Mouse (Mus musculus) intestine, embryonic 14.5 days (tissue): ENCODE measurements around the gene 3110082I17Rik. TPM values are rescaled to one million over a fixed set of nuclear protein-coding genes. Genes with fewer than 3 reads are reported as not detected.

Experiments used
- ATAC-seq: fragments of 200-750 bp; cut with Nextera tagmentation; replicated peaks from 2 replicates; pipeline ENCODE4 v1.8.0; 2017; ENCODE audit warnings: low read depth, moderate number of reproducible peaks, moderate TSS enrichment, moderate library complexity; ENCODE audit not compliant: low FRiP score, low TSS enrichment
- DNase-seq: peaks from one replicate; pipeline ENCODE4 v3.0.0-alpha.2; 2018; ENCODE audit warnings: low spot score
- H3K27ac ChIP-seq: fragments of 300-500 bp; sonication (generic); 2 replicates; pipeline ENCODE4 v1.5.1; 2014; ENCODE audit warnings: low read depth, mild to moderate bottlenecking, control low read depth
- H3K27me3 ChIP-seq: fragments of 300-500 bp; sonication (generic); replicated peaks from 2 replicates; pipeline ENCODE4 v1.6.1; 2014; ENCODE audit warnings: low read length, control low read depth; ENCODE audit not compliant: control insufficient read depth, insufficient read depth
- H3K36me3 ChIP-seq: fragments of 300-500 bp; sonication (generic); 2 replicates; pipeline ENCODE4 v1.6.1; 2014; ENCODE audit warnings: low read length, control low read depth; ENCODE audit not compliant: control insufficient read depth, insufficient read depth
- H3K4me1 ChIP-seq: fragments of 300-500 bp; sonication (generic); replicated peaks from 2 replicates; pipeline ENCODE4 v1.6.1; 2014; ENCODE audit warnings: low read length, control low read depth, mixed read lengths; ENCODE audit not compliant: control insufficient read depth, insufficient read depth
- H3K4me2 ChIP-seq: fragments of 300-500 bp; sonication (generic); 2 replicates; pipeline ENCODE4 v1.6.1; 2014; ENCODE audit warnings: low read length
- H3K4me3 ChIP-seq: fragments of 300-500 bp; sonication (generic); 2 replicates; pipeline ENCODE4 v1.5.1; 2014; ENCODE audit warnings: low read depth, low read length, control low read depth, mixed read lengths
- H3K9ac ChIP-seq: fragments of 300-500 bp; sonication (generic); 2 replicates; pipeline ENCODE4 v1.6.1; 2014; ENCODE audit warnings: mild to moderate bottlenecking, low read length
- H3K9me3 ChIP-seq: fragments of 300-500 bp; sonication (generic); 2 replicates; pipeline ENCODE4 v1.6.1; 2016; ENCODE audit warnings: low read length, control low read depth; ENCODE audit not compliant: control insufficient read depth
- WGBS: fragments of 180-500 bp; shearing (Covaris S2); extraction: QIAGEN DNeasy Blood & Tissue Kit; methylation state at CpG from one replicate; pipeline ENCODE4 v1.1.7; 2014; 5-methylcytosine and 5-hydroxymethylcytosine counted together
- polyA plus RNA-seq: library from polyadenylated mRNA; unstranded; fragments of >200 nt; fragmentation: Nextera tagmentation; extraction: Ambion mirVana; gene quantifications from 2 replicates; pipeline ENCODE4 v1.2.1, GENCODE M21; 2014

The 3110082I17Rik gene
- polyA plus RNA-seq, 1 experiment from 2014 or later: 44.4 TPM

DNA sequence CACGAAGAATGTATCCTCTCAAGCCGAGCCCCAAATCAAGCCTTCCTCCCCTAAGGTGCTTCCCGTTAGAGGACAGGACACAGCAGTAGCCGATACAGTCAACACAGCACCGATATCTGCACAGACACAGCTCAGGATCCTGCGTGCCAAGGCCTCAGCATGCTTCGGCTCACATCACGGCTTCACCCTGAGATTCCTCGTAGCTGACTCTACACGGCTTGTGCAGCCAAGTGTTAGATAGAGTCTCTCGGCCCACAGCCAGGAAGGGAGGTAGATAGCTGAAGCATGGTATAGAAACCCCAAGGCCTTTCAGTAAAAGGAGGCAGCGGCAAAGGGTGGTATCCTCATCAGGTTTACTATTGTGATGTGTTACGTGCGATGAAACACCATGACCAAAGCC lies 60.3 kb downstream of the 3110082I17Rik start:
- no peak for DNase-seq
- no peak overlapping the region for H3K4me3 ChIP-seq
- H3K9me3 ChIP-seq: no peaks in the 10 kb centered on the region
- no peaks in the 10 kb centered on the region for H3K27me3 ChIP-seq
- ATAC-seq: no peak
- H3K4me1 ChIP-seq: no peaks in the 10 kb centered on the region
- no peak overlapping the region for H3K27ac ChIP-seq
- WGBS: 88% methylated on average over 14 of the region's 14 CpGs
- H3K9ac ChIP-seq: no peak overlapping the region
- no peak overlapping the region for H3K4me2 ChIP-seq
- H3K36me3 ChIP-seq: no peaks in the 10 kb centered on the region

DNA sequence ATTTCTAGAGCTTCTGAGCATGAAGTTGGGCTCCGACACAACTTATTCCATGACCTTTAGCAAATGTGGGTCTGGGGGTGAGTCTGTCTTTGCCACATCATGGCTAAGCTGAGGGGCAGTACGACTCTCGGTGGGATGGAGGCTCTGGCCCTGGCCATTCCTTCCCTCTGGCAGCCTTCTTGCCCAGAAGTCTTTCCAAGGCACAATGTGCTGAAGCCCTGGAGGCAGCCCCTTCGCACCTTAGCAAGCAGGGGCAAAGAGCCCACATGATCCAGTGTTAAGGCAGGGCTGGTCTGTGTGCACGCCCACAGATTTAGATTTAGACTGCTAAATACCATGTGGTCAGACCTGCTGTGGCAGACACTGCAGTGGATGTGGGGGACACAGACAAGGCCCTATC lies 61.5 kb downstream of the 3110082I17Rik start:
- Histone ChIP-seq H3K27ac (no peak overlapping the region), H3K4me1 (no peaks in the 10 kb centered on the region), H3K9ac (no peak overlapping the region), H3K4me3 (no peak overlapping the region), H3K27me3 (no peaks in the 10 kb centered on the region), H3K4me2 (no peak overlapping the region), H3K36me3 (no peaks in the 10 kb centered on the region), H3K9me3 (no peaks in the 10 kb centered on the region)
- 85% methylated on average over 5 of the region's 5 CpGs for WGBS
- DNase-seq (no peak), ATAC-seq (no peak)

DNA sequence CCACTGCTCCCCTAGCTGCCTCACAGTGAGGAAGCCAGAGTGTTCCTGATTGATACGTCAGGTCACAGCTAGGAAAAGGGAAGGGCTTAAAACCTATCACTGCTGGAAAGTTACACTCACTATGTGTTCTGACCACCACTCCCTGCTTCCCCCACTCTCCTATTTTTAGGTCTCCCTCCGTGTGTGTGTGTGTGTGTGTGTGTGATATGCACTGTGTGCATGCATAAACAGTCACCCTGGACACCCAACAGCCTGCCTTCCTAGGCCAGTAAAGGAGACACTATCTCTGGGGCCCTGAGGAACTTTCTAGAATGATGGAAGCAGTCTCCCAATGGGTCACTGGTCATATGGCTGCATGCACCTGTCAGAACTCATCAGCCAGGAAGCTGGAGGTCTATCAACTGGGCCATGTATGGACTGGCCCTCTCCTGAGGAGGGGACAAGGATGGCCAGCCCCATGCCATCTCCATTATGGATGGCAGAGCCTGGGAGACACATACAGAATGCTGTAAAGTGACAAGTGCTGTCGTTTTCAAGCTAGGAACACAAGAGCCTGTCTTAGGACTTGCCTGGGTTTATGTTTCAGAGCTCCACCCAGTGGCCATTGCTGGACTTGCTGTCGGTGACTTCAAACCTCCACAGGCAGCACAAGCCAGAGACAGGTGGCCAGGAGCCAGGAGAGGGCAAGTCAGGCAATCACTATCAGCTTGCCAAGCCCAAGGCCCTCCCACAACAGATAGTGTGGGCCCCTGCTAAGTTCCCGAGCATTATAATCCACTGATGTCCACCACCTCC lies 62.2 kb downstream of the 3110082I17Rik start:
- Histone ChIP-seq H3K36me3 (no peaks in the 10 kb centered on the region), H3K4me2 (no peak overlapping the region), H3K4me1 (no peaks in the 10 kb centered on the region), H3K27me3 (no peaks in the 10 kb centered on the region), H3K4me3 (no peak overlapping the region), H3K9ac (no peak overlapping the region), H3K9me3 (no peaks in the 10 kb centered on the region), H3K27ac (no peak overlapping the region)
- 33% methylated on average over 5 of the region's 5 CpGs for WGBS
- DNase-seq (peak; percentile 93), ATAC-seq (peak; percentile 50; the same call in 1 of the 2 replicates)

DNA sequence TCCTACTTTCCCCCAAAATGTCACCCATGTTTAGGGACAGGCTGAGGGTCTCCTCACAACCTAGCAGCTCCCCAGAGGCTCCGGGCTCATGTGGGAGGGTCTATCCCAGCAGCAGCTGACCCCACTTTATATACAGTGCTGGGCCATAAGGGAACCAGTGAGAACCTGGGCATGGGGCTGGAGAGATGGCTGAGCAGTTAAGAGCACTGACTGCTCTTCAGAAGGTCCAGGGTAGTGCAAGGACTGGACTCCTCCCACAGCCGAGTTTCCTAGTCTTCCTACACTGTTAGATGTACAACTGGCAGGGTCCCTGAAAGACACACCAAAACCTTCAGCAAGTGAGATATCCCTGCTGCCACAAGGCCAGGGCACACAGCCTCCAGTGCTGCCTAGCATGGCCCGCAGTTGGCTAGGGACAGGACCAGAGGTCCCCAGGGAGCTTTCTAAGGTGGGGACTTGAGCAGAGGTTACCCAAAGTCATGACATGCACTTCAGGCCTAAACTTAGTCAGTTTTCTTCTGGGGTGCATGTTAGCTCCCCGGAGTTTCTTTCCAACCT lies 62.9 kb downstream of the 3110082I17Rik start:
- no peak overlapping the region for H3K4me3 ChIP-seq
- H3K27me3 ChIP-seq: no peaks in the 10 kb centered on the region
- H3K36me3 ChIP-seq: no peaks in the 10 kb centered on the region
- no peak overlapping the region for H3K4me2 ChIP-seq
- WGBS: 93% methylated on average over 4 of the region's 4 CpGs
- ATAC-seq (no peak), DNase-seq (no peak)
- no peaks in the 10 kb centered on the region for H3K9me3 ChIP-seq
- no peaks in the 10 kb centered on the region for H3K4me1 ChIP-seq
- H3K9ac ChIP-seq: no peak overlapping the region
- no peak overlapping the region for H3K27ac ChIP-seq

DNA sequence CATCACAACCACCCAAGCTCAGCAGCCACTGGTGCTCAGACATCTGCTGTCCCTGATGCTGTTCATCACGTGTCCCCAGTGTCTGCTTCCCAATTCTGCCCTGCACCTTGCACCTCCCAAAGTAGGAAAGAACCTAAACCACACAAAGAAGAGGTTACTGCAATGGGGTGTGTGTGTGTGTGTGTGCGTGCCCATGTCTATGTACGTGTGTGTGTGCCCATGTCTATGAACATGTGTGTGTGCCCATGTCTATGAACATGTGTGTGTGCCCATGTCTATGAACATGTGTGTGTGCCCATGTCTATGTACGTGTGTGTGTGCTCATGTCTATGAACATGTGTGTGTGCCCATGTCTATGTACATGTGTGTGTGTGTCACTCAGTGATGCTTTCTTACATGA lies 64.8 kb downstream of the 3110082I17Rik start:
- Histone ChIP-seq H3K9me3 (no peaks in the 10 kb centered on the region), H3K9ac (no peak overlapping the region), H3K4me1 (no peaks in the 10 kb centered on the region), H3K27me3 (no peaks in the 10 kb centered on the region), H3K4me2 (no peak overlapping the region), H3K36me3 (no peaks in the 10 kb centered on the region), H3K4me3 (no peak overlapping the region), H3K27ac (no peak overlapping the region)
- 86% methylated on average over 4 of the region's 4 CpGs for WGBS
- DNase-seq (no peak), ATAC-seq (no peak)

DNA sequence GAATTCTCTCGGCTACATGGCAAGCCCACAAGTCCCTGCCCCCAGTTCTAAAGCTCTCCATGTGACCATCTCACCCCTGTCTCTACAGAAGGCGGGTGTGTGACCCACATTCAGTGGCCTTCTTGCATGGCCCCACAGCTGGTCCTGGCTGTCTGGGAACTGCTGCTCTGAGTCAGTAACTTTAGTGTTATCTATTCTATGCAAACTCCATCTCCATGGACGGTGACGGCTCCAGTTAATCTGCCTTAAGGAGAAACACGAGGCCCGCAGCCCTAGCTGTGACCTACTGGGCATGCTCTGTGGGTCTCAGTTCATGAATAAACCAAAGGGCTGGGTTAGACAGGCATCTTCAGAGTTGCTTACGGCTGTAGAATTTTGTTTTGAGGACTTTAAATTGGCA lies 65.9 kb downstream of the 3110082I17Rik start:
- Histone ChIP-seq H3K4me3 (no peak overlapping the region), H3K9ac (no peak overlapping the region), H3K27me3 (no peaks in the 10 kb centered on the region), H3K4me2 (no peak overlapping the region), H3K27ac (no peak overlapping the region), H3K36me3 (no peaks in the 10 kb centered on the region), H3K4me1 (peaks cover 8% of the 10 kb centered on the region), H3K9me3 (no peaks in the 10 kb centered on the region)
- 70% methylated on average over 7 of the region's 7 CpGs for WGBS
- no peak for ATAC-seq
- no peak for DNase-seq

DNA sequence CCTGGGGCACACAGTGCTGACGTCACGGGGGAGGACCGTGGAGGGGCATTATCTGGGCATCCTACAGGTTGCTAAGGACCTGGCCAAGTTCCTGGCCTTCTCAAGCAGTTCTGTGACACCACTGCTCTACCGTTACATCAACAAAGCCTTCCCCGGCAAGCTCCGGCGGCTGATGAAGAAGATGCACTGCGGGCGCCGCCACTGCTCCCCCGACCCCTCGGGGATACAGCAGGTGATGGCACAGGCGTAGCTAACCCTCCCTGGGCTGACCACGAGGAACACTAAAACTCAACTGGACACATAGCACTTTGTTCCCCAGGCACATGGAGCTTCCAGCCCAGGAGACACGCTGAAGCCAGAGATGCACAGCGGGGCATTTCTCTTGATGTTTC lies 67.1 kb downstream of the 3110082I17Rik start:
- no peak for ATAC-seq
- Histone ChIP-seq H3K9ac (no peak overlapping the region), H3K9me3 (no peaks in the 10 kb centered on the region), H3K4me2 (no peak overlapping the region), H3K4me1 (peaks cover 16% of the 10 kb centered on the region), H3K36me3 (no peaks in the 10 kb centered on the region), H3K4me3 (no peak overlapping the region), H3K27ac (no peak overlapping the region), H3K27me3 (no peaks in the 10 kb centered on the region)
- no peak for DNase-seq
- WGBS: 92% methylated on average over 16 of the region's 16 CpGs

DNA sequence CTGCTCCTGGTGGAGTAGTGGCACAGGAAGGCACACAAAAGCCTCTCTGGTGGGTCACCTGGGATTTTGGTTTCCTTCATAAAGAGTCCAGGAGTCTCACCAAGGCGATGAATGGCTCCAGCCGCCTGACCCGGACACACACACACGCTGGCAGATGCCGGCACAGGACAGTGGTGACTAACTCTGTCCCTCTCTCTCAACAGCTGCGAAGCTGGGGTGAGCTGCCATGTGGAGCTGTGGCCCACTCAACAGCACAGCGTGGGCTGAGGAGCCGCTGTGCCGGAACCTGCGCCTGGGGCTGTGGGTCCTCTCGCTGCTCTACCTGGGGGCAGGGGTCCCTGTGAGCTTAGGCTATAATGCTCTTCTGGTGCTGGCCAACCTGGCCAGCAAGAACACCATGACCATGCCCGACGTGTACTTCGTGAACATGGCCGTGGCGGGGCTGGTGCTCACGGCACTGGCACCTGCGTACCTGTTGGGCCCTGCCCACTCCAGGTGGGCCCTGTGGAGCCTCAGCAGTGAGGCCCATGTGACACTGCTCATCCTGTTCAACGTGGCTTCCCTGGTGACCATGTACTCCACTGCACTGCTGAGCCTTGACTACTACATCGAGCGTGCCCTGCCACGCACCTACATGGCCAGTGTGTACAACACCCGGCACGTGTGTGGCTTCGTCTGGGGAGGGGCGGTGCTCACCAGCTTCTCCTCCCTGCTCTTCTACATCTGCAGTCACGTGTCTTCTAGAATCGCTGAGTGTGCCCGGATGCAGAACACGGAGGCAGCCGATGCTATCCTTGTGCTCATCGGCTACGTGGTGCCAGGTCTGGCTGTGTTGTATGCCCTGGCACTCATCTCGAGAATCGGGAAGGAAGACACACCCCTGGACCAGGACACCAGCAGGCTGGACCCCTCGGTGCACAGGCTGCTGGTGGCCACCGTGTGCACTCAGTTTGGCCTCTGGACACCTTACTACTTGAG lies 67.8 kb downstream of the 3110082I17Rik start:
- H3K27me3 ChIP-seq: no peaks in the 10 kb centered on the region
- H3K36me3 ChIP-seq: no peaks in the 10 kb centered on the region
- H3K9ac ChIP-seq: no peak overlapping the region

More for the DNA sequence above, 67.8 kb downstream of the 3110082I17Rik start:
- H3K27ac ChIP-seq: no peak overlapping the region
- no peak overlapping the region for H3K4me3 ChIP-seq
- WGBS: 92% methylated on average over 37 of the region's 37 CpGs
- peaks cover 19% of the 10 kb centered on the region for H3K4me1 ChIP-seq
- no peak overlapping the region for H3K4me2 ChIP-seq
- DNase-seq (no peak), ATAC-seq (no peak)
- H3K9me3 ChIP-seq: no peaks in the 10 kb centered on the region
